Mouse (Mus musculus): ENCODE measurements around the gene Cct5.
"Not testable (repeated sequence)": the region's sequence is repeated elsewhere in the genome, so short reads cannot be mapped to it uniquely, and the experiment has no call there.

Cct5 gene

DNA sequence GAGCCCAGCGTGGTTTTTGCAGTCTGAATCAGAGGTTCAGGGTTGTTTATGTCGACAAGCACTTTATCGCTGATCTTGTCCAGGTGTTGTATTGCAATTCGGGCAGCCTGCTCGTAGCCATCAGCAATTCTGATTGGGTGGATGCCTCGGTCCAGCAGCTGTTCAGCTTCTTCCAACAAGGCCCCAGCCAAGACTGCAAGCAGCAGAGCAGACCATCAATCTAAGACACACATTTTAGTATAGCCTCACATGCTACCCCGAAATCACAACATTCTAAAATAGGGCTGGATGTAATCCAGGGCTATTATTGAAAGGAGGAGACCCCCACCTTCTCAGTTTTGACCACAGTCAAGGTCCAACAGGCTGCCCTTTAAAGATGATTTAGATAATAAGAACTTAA lies 6.0 kb downstream of the Cct5 start:
- no peak for DNase-seq

DNA sequence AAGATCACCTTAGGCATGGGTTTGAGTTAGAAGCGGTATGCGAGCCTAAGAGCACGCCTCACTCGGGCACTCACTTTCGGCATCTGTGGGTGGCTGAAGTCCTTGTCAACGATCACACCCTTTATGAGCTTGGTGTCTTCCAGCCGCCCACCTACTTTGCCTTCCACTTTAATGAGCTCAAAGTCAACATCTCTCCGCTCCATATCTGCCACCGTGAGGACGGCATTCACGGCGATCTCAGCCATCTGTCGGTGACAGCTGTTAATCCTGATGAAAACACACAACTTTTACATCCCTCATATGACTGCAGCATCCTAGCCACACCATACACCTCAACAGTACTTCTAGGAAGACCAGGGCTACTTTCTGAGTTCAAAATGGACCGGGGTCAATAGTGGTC lies 7.3 kb downstream of the Cct5 start:
- DNase-seq: no peak

DNA sequence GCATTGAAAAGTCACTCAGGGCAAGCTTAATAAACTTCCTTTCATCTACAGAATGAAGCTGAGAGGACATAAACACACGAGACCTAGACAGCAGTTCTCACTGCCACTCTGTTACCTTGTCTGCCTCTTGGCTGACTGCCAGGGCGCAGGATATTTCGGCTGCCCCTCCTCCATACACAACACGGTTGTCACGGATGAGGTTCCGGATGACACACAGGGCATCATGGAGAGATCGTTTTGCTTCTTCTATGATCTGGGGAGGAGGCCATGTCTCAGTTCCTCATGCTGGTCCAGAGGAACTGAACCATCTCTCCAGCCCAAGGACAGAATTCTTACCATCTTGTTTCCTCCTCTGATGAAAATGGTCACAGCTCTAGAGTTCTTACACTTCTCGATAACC lies 9.1 kb downstream of the Cct5 start:
- DNase-seq: no peak

DNA sequence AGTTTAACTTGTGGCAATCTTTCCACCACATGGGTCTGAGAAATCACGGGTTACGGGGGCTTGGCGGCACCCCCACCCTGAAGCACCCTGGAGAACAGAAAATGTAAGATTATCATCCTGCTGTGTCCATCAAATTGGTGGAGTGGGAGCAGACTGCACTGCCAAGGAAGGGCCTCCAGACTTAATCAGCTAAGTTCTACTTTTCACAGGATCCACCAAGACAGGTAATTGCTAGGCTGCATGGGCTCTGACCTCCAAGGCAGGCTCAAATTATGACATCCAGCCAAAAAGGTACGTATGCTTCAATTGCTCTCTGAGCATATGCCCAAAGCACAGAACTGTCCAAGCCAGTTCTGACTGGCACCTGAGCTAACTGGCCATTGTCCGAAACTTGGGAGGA lies 11.4 kb downstream of the Cct5 start:
- DNase-seq: no peak

DNA sequence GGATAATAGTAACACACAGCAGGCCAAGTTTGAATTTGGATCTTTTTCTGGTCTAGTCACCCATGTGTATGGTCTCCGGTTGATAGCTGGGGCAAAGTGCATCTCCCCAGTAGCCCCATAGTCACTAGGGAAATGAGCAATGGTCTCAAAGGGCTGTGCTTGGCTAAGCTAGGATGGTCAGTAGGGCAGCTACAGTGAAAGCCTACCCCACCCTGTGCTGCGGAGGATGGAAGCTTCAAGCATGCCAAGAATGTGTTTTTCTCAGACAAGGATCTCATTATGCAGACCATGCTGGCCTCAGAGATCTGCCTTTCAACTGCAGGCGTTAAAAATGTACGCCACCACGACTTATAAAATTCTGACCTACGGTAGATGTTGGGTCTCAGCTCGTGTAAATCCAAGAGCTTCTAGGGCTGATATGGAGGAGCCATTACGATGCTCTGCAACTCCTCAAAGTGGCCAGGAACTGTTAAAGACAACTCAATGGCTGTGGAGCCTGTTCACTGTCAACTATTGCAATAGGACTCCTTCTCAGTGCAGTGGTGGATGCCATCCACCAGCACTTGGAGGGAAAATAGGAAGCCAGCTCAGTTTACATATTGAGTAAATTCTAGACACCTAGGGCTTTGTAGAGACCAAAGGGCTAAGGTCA lies 12.5 kb downstream of the Cct5 start:
- DNase-seq: no peak

DNA sequence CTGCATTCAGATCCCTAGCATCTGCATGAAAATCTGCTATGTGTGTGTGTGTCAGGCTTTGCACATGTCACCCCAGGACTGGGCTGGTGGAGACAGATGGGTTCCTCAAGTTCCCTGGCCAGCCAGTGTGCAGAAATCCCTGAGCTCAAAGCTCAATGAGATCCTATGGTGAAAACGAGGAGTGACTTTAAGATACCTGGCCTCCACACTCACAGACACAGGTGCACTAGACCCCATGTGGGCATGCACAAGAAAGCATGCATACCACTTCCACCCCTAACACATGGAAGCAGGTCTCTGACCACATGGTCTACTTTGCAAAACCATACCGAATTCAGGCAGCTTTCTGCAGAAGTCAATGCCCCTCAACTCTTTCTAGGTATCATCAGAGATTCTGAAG lies 13.8 kb downstream of the Cct5 start:
- DNase-seq: no peak

DNA sequence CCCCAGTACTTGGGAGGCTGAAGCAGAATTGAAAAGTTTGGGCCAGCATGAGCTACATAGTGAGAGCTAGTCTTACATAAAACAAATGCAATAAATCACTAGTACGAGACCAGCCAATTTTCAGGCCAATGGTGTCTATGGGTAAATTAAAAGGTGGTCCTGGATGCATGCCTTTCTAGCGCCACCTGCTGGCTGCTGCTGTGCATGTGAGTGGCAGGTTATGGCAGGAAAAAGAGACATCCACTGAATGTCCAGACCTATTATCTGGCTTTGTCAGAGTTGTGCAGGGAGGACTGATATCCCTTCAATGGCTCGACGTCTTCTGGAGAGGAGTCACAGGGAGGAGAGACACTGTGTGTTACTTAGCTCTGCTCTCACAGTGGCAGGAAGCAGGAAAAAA lies 15.1 kb downstream of the Cct5 start:
- peak; percentile 78 to 86 for DNase-seq

DNA sequence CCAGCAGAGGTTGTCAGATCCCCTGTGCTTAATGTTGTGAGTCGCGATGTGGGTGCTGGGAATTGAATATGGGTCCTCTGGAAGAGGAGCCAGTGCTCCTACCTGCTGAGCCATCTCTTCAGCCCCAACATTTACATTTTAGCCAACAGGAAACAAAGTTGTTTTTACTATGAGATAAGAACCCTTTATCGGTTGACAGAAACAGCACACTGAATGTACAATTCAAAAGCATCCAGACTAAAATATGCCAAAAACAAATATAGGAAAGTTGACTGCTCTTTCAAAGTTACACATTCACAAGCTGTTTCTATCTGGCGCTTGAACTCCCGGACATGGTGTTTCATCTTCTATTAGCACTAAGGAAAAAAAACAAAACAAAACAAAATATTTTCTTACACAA lies 15.5 kb downstream of the Cct5 start:
- DNase-seq: no peak

DNA sequence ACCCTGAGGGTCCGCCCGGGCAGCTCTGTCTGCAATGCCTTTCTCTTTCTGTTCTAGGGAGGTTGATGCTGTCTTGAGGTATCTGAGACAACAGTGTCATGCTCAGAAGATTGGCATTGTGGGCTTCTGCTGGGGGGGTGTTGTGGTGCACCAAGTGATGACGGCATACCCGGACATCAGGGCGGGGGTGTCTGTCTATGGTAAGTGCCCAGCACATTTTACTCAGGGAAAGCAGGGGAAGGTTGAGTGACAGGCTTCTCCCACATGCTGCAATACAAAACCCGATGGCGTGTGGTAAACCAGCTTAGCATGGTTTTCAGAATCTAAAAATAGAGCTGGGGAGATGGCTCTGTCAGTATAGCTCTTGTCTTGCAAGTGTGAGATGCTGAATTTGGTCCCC lies 16.4 kb downstream of the Cct5 start:
- no peak for DNase-seq

DNA sequence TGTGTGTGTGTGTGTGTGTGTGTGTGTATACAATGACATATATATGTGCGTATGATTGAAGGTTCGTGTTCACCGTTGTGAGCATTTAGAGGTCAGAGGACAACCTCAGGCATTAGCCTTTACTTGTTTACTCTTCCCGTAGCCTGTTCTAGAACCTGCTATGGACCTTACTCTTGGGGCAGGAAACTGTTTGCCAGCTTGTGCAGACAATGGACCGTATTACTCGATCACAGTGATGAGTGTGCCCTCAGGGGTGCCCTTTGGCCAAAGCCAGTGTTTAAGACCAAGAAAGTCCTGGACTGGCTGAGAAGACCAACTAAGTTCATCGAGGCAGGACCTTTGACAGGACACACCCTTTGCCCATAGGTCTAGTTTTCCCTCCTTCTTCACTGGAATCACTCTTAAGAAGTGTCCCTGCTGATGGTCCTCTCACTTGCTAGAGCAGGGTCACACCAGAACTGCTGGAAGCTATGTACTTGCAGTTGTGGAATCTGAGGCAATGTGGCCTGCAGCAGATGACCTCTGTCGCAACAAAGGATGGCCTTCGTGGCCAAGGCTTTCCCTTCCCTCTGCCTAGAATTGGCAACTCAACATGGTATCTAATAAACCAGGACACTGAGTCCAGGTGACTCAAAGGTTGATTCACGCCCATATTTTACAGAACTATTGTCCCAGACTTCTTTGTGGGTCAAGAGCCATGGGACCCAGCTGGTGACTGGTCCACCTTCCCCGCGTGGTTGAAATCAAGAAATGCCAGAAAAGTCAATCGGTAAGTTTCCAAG lies 18.1 kb downstream of the Cct5 start:
- no peak for DNase-seq

DNA sequence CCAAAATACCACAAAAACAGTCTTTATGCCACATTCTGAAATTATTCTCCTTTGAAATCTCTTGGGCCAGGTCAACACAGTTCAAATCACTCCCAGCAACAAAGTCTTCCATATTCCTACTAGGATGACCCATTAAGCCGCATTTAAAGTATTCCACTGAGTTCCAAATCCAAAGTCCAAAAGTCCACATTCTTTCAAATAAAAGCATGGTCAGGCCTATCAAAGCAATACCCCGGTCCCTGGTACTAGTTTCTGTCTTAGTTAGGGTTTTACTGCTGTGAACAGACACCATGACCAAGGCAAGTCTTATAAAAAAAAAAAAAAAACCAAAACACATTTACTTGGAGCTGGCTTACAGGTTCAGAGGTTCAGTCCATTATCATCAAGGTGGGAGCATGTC lies 20.5 kb downstream of the Cct5 start:
- not testable (repeated sequence) for DNase-seq

DNA sequence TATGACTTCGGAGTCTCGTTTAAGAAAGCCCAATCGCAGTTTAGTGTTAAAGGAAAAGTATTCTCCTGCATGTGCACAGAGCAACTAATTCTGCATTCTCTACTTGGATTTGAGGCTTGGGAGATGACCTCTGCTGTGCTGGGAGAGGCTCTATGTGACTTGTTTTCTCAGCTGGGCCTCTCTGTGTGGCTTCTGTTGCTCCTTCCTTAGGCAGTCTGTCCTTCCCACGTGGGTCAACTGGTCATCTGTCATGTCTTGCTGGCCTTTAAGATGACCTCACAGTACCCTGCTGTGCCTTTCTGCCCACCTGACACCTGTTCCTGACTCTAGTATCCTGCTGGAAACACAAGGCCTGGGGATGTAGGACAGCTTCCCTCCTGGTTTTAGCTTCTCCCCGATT lies 25.5 kb downstream of the Cct5 start:
- no peak for DNase-seq

DNA sequence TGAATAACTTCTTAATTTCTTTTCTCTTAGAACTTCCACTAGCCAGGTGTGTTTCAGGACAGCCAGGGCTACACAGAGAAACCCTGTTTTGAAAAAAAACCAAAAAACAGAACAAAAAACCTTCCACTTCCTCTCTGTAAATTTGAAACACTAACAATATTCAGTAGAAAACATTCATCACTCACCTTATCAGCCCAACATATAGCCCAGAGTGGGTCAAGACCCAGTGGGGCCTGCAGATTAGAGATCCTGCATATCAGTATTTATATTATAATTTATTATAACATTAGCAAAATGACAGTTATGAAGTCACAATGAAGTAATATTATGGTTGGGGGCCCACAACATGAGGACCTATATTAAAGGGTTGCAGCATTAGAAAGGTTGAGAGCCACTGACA lies 27.9 kb downstream of the Cct5 start:
- no peak for DNase-seq

DNA sequence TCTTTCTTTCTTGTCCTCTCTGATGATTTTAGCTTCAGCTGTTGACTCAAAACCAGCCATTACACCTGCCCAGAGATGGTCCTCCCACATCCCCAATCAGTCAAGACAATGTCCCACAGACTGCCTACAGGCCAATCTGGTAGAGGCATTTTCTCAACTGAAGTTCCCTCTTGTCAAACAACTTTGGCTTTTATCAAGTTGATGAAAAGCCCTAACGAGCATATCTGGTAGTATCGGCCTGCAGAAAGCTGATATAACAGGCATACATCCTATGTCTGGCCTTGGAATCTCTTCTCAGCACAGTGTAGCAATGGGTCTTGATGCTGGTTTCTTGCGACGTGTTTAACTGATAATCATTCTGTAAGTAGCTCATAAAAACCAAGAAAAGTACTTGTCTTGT lies 28.3 kb downstream of the Cct5 start:
- DNase-seq: no peak

DNA sequence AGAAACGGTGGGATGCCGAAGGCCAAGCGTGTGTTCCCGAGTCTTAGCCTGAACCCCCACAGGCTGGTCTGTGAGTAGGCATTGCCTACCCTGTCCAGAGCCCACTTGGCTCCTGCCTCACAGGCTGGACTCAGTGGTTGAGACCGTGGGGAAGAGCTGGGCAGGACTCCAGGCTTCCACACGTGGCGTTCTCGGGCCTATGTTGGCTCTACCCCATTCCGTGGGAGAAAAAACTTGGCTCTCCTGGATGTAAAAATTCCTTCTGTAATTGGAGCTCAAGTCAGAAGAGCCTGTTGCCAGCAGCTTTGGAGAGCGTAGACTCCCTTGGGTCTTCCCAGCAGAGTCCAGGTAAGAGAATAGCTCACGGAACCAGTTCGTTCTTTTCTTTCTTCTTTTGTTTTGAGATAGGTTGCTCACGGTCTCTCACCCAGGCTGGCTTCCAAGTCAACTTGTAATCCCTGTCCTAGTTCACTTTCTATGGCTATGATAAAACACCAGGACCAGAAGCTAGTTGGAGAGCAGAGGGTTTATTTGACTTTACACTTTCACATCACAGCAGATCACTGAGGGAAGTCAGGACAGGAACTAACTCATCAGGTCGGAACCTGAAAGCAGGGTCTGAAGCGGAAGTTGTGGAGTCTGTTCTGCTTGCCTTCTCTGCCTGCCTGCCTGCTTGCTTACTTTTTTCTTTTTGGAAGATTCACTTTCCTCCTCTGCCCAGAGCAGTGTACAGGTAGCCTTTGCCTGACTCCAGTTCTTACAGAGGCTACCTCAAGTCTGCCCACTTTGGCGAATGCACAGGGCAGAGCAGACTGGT lies 29.5 kb downstream of the Cct5 start:
- no peak for DNase-seq

DNA sequence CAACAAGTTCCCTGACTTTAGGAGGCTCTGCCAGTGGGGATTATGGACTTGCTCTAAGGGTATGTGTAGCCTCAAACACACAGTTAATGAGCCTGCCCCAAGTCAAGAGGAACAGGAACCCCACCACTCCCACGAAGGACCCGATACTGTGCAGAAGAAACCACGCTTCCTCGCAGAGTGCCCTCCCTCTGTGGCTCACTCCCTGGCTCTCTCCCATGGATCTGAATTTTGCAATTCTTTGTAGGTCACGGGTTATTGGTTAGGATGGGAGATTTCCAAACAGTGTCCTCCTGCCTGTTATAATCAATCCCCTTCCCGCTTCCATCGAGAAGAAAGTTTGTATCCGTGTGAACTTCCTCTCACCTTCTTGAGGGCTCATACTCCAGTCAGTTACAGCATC lies 30.6 kb downstream of the Cct5 start:
- no peak for DNase-seq

DNA sequence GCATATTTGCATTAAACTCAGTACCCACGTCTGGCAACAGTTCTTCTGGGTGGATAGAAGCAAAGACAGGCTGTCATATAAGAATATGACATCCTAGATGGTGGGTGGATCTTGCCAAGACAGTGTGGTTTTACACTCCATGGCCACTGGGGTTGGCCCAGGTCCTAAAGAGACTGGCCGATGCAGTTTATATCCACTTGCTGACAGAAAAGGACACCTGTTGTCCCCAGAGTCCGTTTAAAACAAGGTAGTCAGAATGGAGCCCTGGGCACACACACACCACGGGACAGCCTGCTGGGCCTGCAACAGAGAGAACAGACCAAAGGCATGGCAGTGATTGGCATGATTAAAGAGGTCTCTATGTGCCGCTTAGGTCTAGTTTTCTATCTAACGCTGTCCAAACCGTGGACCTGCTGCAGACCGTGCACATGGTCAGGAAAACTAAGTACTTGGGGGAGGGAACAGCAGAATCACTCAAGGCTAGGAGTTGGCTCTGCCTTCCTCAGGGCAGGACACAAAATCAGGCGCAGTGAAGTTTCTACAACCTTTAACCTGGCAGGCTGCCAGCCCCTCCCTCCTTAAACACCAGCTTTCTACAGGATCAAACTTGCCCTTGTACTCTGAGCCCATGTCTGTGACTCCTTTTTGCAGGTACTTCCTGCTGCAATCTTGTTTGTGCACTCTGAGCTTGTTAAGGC lies 32.1 kb downstream of the Cct5 start:
- no peak for DNase-seq

DNA sequence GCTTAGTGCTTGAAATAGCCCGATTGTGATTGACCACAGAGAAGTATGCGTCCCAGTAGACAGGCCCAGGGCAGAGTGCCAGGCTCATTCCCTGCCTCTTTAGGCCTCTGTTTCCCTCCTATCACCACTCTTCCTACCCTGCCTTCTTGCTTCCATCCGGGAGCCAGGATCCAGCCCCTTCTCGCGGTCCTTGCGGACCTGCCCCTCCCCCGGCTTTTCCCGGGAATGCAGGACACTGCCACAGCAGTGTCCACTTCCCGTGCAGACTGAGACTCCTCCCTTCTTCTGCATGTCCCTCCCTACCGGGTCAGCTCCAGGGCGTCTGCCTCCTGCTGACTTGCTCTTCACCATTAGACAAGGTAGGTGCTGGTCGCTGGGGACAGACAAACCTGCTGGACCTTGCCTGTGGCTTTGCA lies 33.0 kb downstream of the Cct5 start:
- DNase-seq: no peak

DNA sequence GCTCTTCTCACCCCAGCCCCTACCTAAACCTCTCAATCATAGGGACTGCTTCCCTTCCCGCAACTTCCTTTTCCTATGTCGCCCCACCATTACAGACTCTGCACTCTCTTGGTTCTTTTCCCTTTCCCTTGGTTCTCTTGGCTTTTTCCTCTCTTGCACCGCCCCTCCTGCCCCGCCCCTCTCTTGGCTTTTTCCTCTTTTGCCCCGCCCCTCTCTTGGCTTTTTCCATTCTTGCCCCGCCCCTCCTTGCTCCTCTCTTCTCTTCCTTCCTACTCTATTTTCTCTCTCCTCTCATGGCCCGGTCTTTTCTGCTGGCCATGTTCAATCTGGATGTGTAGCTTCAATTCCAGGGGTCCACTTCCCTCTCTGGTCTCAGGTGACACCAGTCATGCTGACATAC lies 34.2 kb downstream of the Cct5 start:
- no peak for DNase-seq

DNA sequence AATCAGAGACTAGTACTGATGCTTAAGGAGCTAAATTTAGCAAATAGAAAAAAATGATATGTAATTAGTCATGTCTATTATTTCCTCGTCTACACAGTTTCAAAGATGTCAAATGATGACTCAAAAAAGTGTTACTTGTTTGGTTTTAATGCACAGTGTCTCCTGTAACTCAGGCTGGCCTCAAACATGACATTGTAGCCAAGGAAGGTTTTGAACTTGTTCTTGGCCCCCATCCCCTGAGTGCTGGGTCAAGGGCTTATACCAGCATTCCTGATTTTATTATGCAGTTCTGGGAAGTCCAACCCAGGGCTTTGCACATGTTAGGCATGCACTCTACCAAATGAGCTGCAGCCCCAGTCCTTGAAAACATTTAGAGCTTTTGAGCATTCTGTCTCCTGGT lies 35.8 kb downstream of the Cct5 start:
- no peak for DNase-seq

DNA sequence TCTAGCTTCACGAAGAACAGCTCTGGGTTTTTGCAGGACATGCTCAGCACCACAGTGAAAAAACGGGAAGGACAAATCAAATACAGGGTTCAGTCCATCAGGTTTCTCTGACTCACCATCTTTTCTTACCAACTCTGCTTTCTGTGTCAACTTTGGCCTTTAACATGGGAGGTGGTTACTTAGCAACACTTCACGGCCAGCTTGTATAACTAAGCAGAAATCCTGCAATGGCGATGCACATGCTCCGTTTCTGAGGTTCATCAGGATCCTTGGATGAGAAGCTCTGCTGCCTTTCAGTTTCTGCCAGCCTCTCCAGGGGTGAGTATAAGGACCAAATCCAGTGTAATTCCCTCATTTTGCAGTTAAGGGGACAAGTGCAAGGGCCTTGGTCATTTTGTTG lies 36.4 kb downstream of the Cct5 start, which contains the start of gene Cmbl:
TSS of gene Cmbl (plus strand) at position 206 of the 400 bp plus-strand sequence.
- no peak for DNase-seq

DNA sequence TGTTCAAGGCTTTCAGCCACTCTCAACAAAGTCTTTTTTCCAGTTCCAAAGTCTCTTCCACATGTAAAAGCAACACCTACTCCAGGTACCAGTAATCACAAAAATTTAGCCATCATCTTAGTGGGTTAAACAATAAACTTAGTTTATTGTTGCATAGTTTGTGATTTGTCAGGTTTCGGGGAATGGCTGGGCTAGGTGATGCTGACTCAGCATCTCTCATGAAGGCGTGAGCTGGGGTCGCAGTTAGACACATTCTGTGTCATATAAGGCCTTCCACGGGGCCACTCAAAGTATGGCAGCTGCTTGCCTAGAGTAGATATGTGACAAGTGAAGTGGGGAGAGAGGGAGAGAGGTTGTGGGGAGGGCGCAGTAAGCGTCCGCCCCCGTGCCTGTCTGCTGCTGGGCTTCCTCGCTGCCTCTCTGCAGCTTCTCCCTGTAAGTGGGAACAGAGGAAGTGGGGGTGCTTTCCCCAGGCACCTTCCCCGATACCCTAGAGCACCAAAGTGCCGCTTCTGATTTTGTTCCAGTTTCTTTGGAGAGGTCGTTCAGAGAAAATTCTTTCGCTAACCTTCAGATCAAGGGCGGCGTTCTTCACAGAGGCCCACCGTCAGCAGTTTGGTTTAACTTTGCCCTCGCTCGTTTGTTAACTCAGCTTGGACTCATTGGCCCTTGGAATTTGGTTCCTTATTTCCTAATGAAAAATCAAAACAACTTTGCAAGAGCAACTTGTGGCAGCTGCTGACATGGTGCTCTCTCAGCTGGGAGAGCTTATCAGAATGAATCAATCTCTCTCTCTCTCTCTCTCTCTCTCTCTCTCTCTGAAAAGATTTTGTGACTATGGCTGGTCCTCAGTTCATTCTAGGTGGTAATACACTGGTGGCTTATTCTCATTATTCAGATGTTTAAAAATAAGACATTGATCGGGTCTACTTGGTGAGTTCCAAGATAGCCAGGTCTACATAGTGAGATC lies 37.7 kb downstream of the Cct5 start:
- DNase-seq: no peak
